Mouse (Mus musculus) erythroblast, embryonic 14.5 days (primary cell): Measurements from ENCODE around the gene Itpkc.

Experiments used
- GATA1 ChIP-seq: IDR thresholded peaks from 2 replicates; pipeline ENCODE4 v1.6.1; 2012; ENCODE audit warnings: low read length, inconsistent platforms, mixed read lengths
- TAL1 ChIP-seq: IDR thresholded peaks from 3 replicates; pipeline ENCODE4 v1.6.1; 2012; ENCODE audit warnings: low read length, inconsistent platforms, mixed read lengths

DNA sequence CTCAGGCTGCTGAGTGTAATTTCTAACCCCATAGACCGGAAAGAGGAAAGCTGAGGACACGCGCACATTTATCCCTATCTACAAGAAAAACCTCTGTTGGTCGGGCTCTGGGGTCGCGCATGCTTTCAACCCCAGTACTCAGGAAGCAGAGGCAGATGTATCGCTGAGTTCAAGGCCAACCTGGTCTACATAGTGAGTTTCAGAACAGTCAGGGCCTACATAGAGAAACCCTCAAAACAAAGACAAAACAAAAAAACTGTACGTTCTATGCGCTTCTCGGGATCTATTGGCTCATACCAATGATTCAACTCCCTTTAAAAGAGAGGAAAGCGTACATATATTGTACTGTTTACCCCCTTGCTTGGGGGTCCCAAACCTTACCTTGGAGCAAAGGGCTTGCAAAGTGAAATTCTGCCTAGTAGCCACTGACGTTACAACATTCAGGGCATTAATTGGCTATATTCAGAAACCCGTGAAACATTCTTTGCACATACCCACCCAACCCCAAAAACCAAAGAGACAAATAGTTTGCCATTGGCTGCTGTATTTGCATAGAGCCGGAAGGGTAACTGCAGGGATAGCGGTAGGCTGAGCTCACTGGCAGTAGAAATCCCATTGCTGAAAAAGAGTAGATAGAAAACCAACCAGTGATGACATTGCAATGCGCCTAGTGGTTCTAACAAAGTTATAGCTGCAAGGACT lies 49.1 kb downstream of the Itpkc start:
- TF ChIP-seq TAL1 (no peak), GATA1 (no peak)
